Mouse (Mus musculus) hindbrain, embryonic 14.5 days (tissue): ENCODE results near the gene Grin3b. TPM values are rescaled to one million over a fixed set of nuclear protein-coding genes. Genes with fewer than 3 reads are reported as not detected.
A peak's percentile ranks its signal among the peaks of the same experiment; 100 is the strongest.

Experiments used
- ATAC-seq: fragments of 200-750 bp; cut with Nextera tagmentation; 2 replicates; pipeline ENCODE4 v1.8.0; 2017; ENCODE audit warnings: moderate number of reproducible peaks, mild to moderate bottlenecking, moderate TSS enrichment, moderate library complexity; ENCODE audit not compliant: low FRiP score
- DNase-seq: peaks from one replicate; pipeline ENCODE4 v3.0.0-alpha.2; 2015; ENCODE audit warnings: low spot score
- H3K27ac ChIP-seq: fragments of 300-500 bp; sonication (generic); 2 replicates; pipeline ENCODE4 v1.5.1; 2014; ENCODE audit warnings: mild to moderate bottlenecking, moderate library complexity
- H3K27me3 ChIP-seq: fragments of 300-500 bp; sonication (generic); 2 replicates; pipeline ENCODE4 v1.6.1; 2014; ENCODE audit warnings: mild to moderate bottlenecking, low read length, mixed read lengths; ENCODE audit not compliant: control insufficient read depth, insufficient read depth
- H3K36me3 ChIP-seq: fragments of 300-500 bp; sonication (generic); replicated peaks from 2 replicates; pipeline ENCODE4 v1.6.1; 2014; ENCODE audit not compliant: control insufficient read depth, insufficient read depth
- H3K4me1 ChIP-seq: fragments of 300-500 bp; sonication (generic); replicated peaks from 2 replicates; pipeline ENCODE4 v1.6.1; 2014; ENCODE audit warnings: antibody characterized with exemption, low read length, mixed read lengths; ENCODE audit not compliant: control insufficient read depth, insufficient read depth
- H3K4me2 ChIP-seq: fragments of 300-500 bp; sonication (generic); replicated peaks from 2 replicates; pipeline ENCODE4 v1.6.1; 2014; ENCODE audit warnings: mild to moderate bottlenecking, moderate library complexity
- H3K4me3 ChIP-seq: fragments of 300-500 bp; sonication (generic); replicated peaks from 2 replicates; pipeline ENCODE4 v1.5.1; 2014; ENCODE audit warnings: mild to moderate bottlenecking, low read length
- H3K9ac ChIP-seq: fragments of 300-500 bp; sonication (generic); 2 replicates; pipeline ENCODE4 v1.6.1; 2014
- H3K9me3 ChIP-seq: fragments of 300-500 bp; sonication (generic); 2 replicates; pipeline ENCODE4 v1.6.1; 2016; ENCODE audit warnings: low read length; ENCODE audit not compliant: control insufficient read depth
- WGBS: fragments of 180-500 bp; shearing (Covaris S2); extraction: QIAGEN DNeasy Blood & Tissue Kit; methylation state at CpG from one replicate; pipeline ENCODE4 v1.1.7; 2014; 5-methylcytosine and 5-hydroxymethylcytosine counted together
- polyA plus RNA-seq: library from polyadenylated mRNA; unstranded; fragments of >200 nt; fragmentation: Nextera tagmentation; extraction: Ambion mirVana; gene quantifications from 2 replicates; pipeline ENCODE4 v1.2.1, GENCODE M21; 2014

The Grin3b gene
- polyA plus RNA-seq, 1 experiment from 2014 or later: 0.33 TPM

DNA sequence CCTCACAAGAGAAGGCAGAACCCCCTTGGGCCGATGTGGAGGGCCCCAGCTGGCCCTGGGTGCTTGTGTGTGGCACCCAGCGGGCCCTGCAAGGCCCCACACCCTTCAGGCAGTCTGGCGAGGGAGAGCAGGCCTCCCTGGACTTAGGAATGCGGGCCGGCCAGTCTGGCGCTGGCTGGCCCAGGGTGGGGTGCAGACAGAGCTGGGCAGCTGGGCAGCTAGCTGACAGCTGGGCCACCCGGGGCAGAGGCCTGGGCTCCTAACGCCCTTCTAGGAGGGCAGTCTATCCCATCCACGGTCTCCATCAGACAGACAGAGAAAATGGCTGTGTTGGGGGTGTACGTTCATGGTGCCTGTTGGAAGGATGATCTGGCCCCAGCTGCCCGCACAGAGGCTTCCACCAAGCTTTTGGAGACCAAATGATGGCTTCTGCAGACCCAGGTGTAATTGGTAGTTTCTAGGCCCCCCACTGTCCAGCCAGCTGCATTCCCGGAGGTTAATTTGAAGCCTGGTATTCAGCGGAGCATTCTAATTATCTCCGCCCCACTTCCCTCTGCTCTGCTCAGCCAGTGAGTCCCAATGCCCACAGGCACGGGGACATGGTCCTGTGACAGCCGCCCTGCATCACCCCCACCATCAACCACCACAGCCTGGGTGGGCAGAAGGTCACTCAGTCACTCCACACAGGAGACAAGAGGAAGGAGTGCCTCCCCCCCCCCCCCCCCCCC is 24.8 kb upstream of the Grin3b start:
- peaks cover 26% of the 10 kb centered on the region for H3K36me3 ChIP-seq
- ATAC-seq (peak; percentile 35; the same call in 1 of the 2 replicates), DNase-seq (no peak)
- H3K9me3 ChIP-seq: no peaks in the 10 kb centered on the region
- no peak overlapping the region for H3K4me3 ChIP-seq
- no peaks in the 10 kb centered on the region for H3K27me3 ChIP-seq
- WGBS: 19% methylated on average over 16 of the region's 16 CpGs
- peak overlapping the region; percentile 38; the same call in 1 of the 2 replicates for H3K27ac ChIP-seq
- H3K4me2 ChIP-seq: no peak overlapping the region
- no peak overlapping the region for H3K9ac ChIP-seq
- H3K4me1 ChIP-seq: peaks cover 11% of the 10 kb centered on the region; the same call in 1 of the 2 replicates

DNA sequence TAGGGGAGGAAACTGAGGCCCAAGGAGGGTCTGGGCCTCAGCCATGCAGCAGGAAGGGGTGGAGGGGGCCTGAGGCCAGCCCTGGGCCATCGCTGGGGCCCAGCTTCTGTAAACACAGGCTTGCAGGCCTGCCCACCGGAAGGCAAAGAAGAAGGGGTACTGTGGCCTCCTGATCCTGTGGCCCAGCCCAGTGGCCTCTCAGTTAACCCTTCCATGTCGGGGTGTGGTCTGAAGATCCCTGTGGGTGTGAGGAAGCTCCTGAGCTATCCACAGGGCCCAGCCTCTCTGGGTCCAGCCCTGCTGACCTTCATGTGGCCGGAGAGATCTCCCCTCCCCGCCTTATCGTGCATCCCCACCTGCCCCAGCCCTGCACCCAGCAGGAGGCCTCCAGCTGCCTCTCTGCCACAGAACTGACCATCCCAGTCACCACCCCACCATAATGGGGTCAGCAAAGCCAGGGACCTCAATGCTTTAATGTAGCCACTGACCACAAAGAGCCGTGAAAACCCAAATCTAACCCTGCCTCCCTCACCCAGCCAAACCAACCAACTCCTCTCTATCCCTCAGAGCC is 23.7 kb upstream of the Grin3b start:
- peaks cover 38% of the 10 kb centered on the region for H3K36me3 ChIP-seq
- H3K27ac ChIP-seq: no peak overlapping the region
- H3K9me3 ChIP-seq: no peaks in the 10 kb centered on the region
- no peak overlapping the region for H3K9ac ChIP-seq
- no peak overlapping the region for H3K4me3 ChIP-seq
- ATAC-seq (no peak), DNase-seq (no peak)
- H3K4me2 ChIP-seq: no peak overlapping the region
- no peaks in the 10 kb centered on the region for H3K27me3 ChIP-seq
- H3K4me1 ChIP-seq: peaks cover 11% of the 10 kb centered on the region; the same call in 1 of the 2 replicates
- 23% methylated on average over 7 of the region's 7 CpGs for WGBS

DNA sequence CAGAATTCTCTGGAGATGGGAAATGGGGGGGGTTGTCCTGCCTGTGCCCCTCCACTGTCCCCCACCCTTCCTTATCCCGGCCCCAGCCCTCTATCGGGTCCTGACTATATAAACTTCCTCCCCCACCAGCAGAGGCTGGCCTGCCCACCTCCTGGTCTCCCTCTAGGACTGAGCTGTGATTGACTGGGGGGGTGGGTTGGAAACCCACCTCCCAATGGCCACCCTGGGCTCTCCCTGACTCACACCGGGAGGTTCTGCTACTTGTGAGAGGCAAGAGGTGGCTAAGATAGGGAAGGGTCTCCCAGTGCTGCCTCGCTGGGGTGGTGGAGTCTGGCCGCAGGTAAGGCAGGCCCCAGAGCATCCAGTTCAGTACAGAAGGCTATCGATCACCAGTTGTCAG is 23.0 kb upstream of the Grin3b start:
- Histone ChIP-seq H3K4me2 (no peak overlapping the region), H3K36me3 (peaks cover 39% of the 10 kb centered on the region), H3K27me3 (no peaks in the 10 kb centered on the region), H3K9me3 (no peaks in the 10 kb centered on the region), H3K4me1 (peaks cover 11% of the 10 kb centered on the region; the same call in 1 of the 2 replicates), H3K4me3 (no peak overlapping the region), H3K27ac (no peak overlapping the region), H3K9ac (no peak overlapping the region)
- ATAC-seq (no peak), DNase-seq (no peak)
- WGBS: 73% methylated on average over 6 of the region's 6 CpGs

DNA sequence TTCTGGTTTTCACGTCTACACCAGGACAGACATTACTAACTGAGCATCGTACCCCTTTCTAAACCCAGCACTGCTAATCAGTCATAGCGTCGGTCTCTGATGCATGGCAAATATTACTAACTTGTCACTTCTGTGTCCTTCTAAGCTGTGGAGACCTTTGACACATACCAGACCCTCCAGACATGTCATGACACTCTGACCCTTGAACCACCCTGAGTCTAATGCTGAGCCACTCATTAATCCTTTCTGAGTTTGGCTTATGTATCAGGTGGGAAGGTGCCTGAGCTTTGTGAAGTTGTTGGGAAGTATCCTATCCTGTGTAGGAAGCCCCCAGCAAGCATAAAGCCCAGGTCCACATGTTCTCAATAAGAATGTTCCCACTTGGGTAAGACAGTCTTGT is 20.6 kb upstream of the Grin3b start:
- no peak overlapping the region for H3K27ac ChIP-seq
- peaks cover 54% of the 10 kb centered on the region for H3K36me3 ChIP-seq
- 91% methylated on average over 4 of the region's 4 CpGs for WGBS

DNA sequence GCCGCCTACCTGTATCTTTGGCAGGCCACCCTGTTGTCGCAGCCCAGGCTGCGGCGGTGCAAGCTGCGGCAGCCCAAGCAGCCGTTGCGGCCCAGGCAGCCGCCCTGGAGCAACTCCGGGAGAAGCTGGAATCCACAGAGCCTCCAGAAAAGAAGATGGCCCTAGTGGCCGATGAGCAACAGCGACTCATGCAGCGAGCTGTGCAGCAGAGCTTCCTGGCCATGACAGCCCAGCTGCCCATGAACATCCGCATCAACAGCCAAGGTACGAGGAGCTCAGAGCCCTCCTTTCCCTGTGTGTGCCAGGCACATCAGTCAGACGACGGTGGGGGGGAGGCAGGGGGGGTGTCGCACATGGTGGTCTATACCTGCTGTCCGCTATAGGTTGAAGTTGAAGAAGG is 19.9 kb upstream of the Grin3b start:
- no peak overlapping the region for H3K9ac ChIP-seq
- peaks cover 7% of the 10 kb centered on the region; the same call in 1 of the 2 replicates for H3K4me1 ChIP-seq
- H3K27me3 ChIP-seq: no peaks in the 10 kb centered on the region
- WGBS: 82% methylated on average over 18 of the region's 18 CpGs
- peaks cover 54% of the 10 kb centered on the region for H3K36me3 ChIP-seq
- no peak overlapping the region for H3K4me3 ChIP-seq
- no peak overlapping the region for H3K27ac ChIP-seq
- ATAC-seq: no peak
- H3K4me2 ChIP-seq: no peak overlapping the region
- no peak for DNase-seq
- H3K9me3 ChIP-seq: no peaks in the 10 kb centered on the region

More for the DNA sequence above, 20.6 kb upstream of the Grin3b start:
- Histone ChIP-seq H3K9me3 (no peaks in the 10 kb centered on the region), H3K4me1 (peaks cover 11% of the 10 kb centered on the region; the same call in 1 of the 2 replicates), H3K4me2 (no peak overlapping the region), H3K9ac (no peak overlapping the region), H3K4me3 (no peak overlapping the region), H3K27me3 (no peaks in the 10 kb centered on the region)
- ATAC-seq (no peak), DNase-seq (no peak)

DNA sequence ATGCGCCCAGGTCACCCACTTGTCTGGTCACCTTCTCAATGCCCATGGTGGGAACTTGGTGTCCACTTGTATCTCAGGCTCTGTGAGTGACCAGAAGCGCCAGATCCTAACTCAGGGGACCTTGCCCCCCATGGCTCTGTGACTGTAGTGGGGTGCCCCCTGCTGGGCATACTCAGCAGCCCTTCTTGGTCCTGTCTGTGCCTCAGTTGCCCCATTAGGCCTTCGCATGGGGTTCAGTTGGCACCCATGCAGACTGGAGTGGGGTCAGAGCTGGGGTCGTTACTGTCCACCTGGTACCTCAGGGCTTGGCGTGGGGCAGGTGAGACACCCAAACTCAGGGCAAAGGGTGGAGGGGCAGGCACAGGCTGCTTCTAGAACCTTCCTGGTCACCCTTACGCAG is 16.6 kb upstream of the Grin3b start:
- 87% methylated on average over 6 of the region's 6 CpGs for WGBS
- ATAC-seq: no peak
- H3K27me3 ChIP-seq: no peaks in the 10 kb centered on the region
- H3K9me3 ChIP-seq: no peaks in the 10 kb centered on the region
- no peak overlapping the region for H3K4me2 ChIP-seq
- no peak overlapping the region for H3K4me3 ChIP-seq
- DNase-seq: no peak
- H3K9ac ChIP-seq: no peak overlapping the region
- no peaks in the 10 kb centered on the region for H3K4me1 ChIP-seq
- peaks cover 45% of the 10 kb centered on the region for H3K36me3 ChIP-seq
- H3K27ac ChIP-seq: no peak overlapping the region

DNA sequence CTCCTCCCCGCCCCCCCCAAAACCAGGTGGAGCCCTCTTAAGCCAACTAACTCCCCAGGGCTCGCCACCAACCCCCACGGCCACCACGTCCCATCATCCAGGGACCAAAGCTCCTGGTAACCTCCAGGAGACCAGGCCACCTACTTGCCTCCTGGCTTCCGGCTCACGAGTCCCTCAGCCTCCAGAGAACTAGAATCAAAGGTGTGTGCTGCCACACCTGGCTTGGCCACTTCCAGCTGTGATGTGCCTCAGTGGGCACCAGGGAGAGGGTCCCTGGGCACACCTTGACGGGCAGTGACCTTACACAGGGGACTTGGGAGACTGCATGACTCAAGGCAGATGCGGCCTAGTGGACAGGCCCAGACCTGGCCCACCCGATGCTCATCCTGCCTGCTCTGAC is 14.8 kb upstream of the Grin3b start:
- no peaks in the 10 kb centered on the region for H3K9me3 ChIP-seq
- ATAC-seq: no peak
- no peak overlapping the region for H3K27ac ChIP-seq
- H3K9ac ChIP-seq: peak overlapping the region; percentile 7; the same call in 1 of the 2 replicates
- peaks cover 27% of the 10 kb centered on the region for H3K36me3 ChIP-seq
- no peak overlapping the region for H3K4me3 ChIP-seq
- H3K4me1 ChIP-seq: peaks cover 3% of the 10 kb centered on the region
- H3K27me3 ChIP-seq: no peaks in the 10 kb centered on the region
- no peak overlapping the region for H3K4me2 ChIP-seq
- 84% methylated on average over 9 of the region's 9 CpGs for WGBS
- no peak for DNase-seq

DNA sequence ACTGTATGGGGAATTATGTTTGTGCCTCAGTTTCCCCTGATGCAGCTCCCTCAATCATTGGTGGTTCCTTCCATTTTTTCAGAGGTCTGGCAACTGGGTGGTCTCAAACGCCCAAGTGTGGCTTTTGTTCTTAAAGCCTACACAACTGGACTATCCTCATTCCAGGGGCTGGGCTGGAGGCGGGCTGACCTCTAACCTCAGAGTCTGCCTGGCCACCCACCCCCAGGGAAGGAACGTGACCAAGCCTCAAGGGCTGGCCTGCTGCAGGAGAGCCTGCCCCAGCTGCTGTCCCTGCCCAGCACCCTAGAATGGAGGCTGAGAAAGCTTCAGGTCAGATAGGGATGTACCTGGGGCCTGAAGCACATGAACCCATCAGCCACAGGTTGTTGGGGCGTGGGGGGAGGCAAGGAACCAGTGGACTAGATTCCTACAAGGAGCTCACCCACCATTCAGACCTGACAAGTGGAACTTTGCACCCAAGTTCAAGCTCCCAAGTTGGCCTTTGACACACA is 13.8 kb upstream of the Grin3b start:
- H3K9me3 ChIP-seq: no peaks in the 10 kb centered on the region
- H3K27me3 ChIP-seq: no peaks in the 10 kb centered on the region
- ATAC-seq (no peak), DNase-seq (no peak)
- H3K4me3 ChIP-seq: no peak overlapping the region
- H3K36me3 ChIP-seq: peaks cover 22% of the 10 kb centered on the region
- 21% methylated on average over 4 of the region's 4 CpGs for WGBS
- peaks cover 10% of the 10 kb centered on the region for H3K4me1 ChIP-seq
- H3K27ac ChIP-seq: no peak overlapping the region
- 0 out of 2 replicates have a peak overlapping the region, but pooled peaks have one; percentile 7 for H3K9ac ChIP-seq
- H3K4me2 ChIP-seq: no peak overlapping the region

DNA sequence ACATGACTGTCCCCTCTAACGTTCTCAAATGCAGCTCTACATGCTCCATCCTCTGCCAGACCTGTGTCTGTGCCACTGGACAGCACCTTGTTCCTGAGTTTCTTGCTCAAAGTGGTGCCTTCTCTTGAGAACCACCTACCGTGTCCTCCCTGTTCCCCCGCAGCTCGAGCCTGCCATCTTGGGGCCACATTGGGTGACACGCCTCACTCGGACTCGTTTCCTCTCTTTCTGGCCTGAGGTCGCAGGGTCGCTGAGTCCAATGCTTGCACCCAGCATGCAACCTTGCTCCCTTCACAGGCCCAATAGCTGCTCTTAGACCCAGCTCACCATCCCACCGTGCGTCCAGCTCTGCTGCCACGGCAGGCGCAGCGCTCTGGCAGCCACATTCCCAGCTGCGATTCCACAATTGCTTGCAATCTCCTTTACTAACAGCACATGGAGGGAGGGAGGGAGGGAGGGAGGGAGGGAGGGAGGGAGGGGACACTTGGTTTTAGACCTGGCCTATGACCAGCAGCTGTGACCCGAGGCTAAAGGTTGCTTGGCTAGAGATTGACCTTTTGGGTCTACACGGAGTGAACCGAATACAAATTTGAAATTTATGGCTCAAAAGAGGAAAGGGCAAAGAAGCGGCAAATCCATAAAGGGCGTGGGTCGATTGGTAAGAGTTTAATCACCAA is 12.2 kb upstream of the Grin3b start:
- H3K9me3 ChIP-seq: no peaks in the 10 kb centered on the region
- peaks cover 26% of the 10 kb centered on the region for H3K36me3 ChIP-seq
- no peak overlapping the region for H3K27ac ChIP-seq
- peaks cover 10% of the 10 kb centered on the region for H3K4me1 ChIP-seq
- H3K27me3 ChIP-seq: no peaks in the 10 kb centered on the region
- no peak overlapping the region for H3K4me2 ChIP-seq
- WGBS: 10% methylated on average over 21 of the region's 21 CpGs
- no peak overlapping the region for H3K9ac ChIP-seq
- no peak overlapping the region for H3K4me3 ChIP-seq
- DNase-seq (peak; percentile 61), ATAC-seq (no peak)
